Mouse (Mus musculus): ENCODE results near the gene Sox4. TPM values are rescaled to one million over a fixed set of nuclear protein-coding genes. Genes with fewer than 3 reads are reported as not detected.

Gene Sox4
- polyA plus RNA-seq, 1 experiment from 2014 or later = 157 TPM

GRCm38 (mm10) chr13:28959068-28959440 is 5.5 kb upstream of the Sox4 start:
- peak overlapping the region; percentile 97 for H3K27ac ChIP-seq (ENCODE audit: low read depth, low read length)
- no peaks in the 10 kb centered on the region for H3K36me3 ChIP-seq (ENCODE audit: control insufficient read depth, insufficient read depth, low read length)
- H3K9me3 ChIP-seq (ENCODE audit: control insufficient read depth, low read length) = no peaks in the 10 kb centered on the region
- no peaks in the 10 kb centered on the region for H3K4me1 ChIP-seq (ENCODE audit: control insufficient read depth, insufficient read depth, low read length)
- ATAC-seq (ENCODE audit: low read depth) = no peak
- peak overlapping the region; percentile 57 for H3K4me3 ChIP-seq (ENCODE audit: low read depth, low read length)
- under 1% methylated on average over 17 of the region's 17 CpGs for WGBS
- H3K27me3 ChIP-seq (ENCODE audit: control insufficient read depth, insufficient read depth, low read length) = no peaks in the 10 kb centered on the region
- peak overlapping the region; percentile 97 for H3K4me2 ChIP-seq (ENCODE audit: low read depth, low read length)
- H3K9ac ChIP-seq (replicated peaks; ENCODE audit: low read depth, low read length) = peak overlapping the region; percentile 76

GRCm38 (mm10) chr13:28958211-28959067 is 4.9 kb upstream of the Sox4 start:
- H3K27me3 ChIP-seq (ENCODE audit: control insufficient read depth, insufficient read depth, low read length) = no peaks in the 10 kb centered on the region

GRCm38 (mm10) chr13:28957765-28958164 is 4.3 kb upstream of the Sox4 start:
- peak overlapping the region; percentile 57 for H3K4me3 ChIP-seq (ENCODE audit: low read depth, low read length)
- no peaks in the 10 kb centered on the region for H3K4me1 ChIP-seq (ENCODE audit: control insufficient read depth, insufficient read depth, low read length)
- H3K27me3 ChIP-seq (ENCODE audit: control insufficient read depth, insufficient read depth, low read length) = no peaks in the 10 kb centered on the region
- peak overlapping the region; percentile 97 for H3K4me2 ChIP-seq (ENCODE audit: low read depth, low read length)
- peak overlapping the region; percentile 97 for H3K27ac ChIP-seq (ENCODE audit: low read depth, low read length)
- no peaks in the 10 kb centered on the region for H3K9me3 ChIP-seq (ENCODE audit: control insufficient read depth, low read length)
- peak; percentile 50 for ATAC-seq (ENCODE audit: low read depth)
- peak overlapping the region; percentile 76 for H3K9ac ChIP-seq (replicated peaks; ENCODE audit: low read depth, low read length)
- 4% methylated on average over 16 of the region's 16 CpGs for WGBS
- H3K36me3 ChIP-seq (ENCODE audit: control insufficient read depth, insufficient read depth, low read length) = no peaks in the 10 kb centered on the region

More at GRCm38 (mm10) chr13:28958211-28959067, 4.9 kb upstream of the Sox4 start:
- ATAC-seq (ENCODE audit: low read depth) = peak; percentile 67
- Histone ChIP-seq H3K27ac (ENCODE audit: low read depth, low read length) (peak overlapping the region; percentile 97), H3K4me1 (ENCODE audit: control insufficient read depth, insufficient read depth, low read length) (no peaks in the 10 kb centered on the region), H3K9ac (replicated peaks; ENCODE audit: low read depth, low read length) (peak overlapping the region; percentile 76), H3K4me3 (ENCODE audit: low read depth, low read length) (peak overlapping the region; percentile 57), H3K9me3 (ENCODE audit: control insufficient read depth, low read length) (no peaks in the 10 kb centered on the region), H3K36me3 (ENCODE audit: control insufficient read depth, insufficient read depth, low read length) (no peaks in the 10 kb centered on the region), H3K4me2 (ENCODE audit: low read depth, low read length) (peak overlapping the region; percentile 97)
- under 1% methylated on average over 53 of the region's 54 CpGs for WGBS

GRCm38 (mm10) chr13:28952576-28953571 is 639 bp downstream of the Sox4 start:
- H3K4me3 ChIP-seq (ENCODE audit: low read depth, low read length) = peak overlapping the region; percentile 91

GRCm38 (mm10) chr13:28951691-28952575 is 1.6 kb downstream of the Sox4 start:
- no peak for ATAC-seq (ENCODE audit: low read depth)
- H3K4me1 ChIP-seq (ENCODE audit: control insufficient read depth, insufficient read depth, low read length) = peaks cover 8% of the 10 kb centered on the region; the same call in 1 of the 2 replicates
- peak overlapping the region; percentile 100 for H3K9ac ChIP-seq (replicated peaks; ENCODE audit: low read depth, low read length)
- peak overlapping the region; percentile 38 for H3K4me2 ChIP-seq (ENCODE audit: low read depth, low read length)
- peak overlapping the region; percentile 91 for H3K4me3 ChIP-seq (ENCODE audit: low read depth, low read length)
- peaks cover 2% of the 10 kb centered on the region; the same call in 1 of the 2 replicates for H3K27me3 ChIP-seq (ENCODE audit: control insufficient read depth, insufficient read depth, low read length)
- under 1% methylated on average over 86 of the region's 92 CpGs for WGBS
- H3K36me3 ChIP-seq (ENCODE audit: control insufficient read depth, insufficient read depth, low read length) = no peaks in the 10 kb centered on the region
- H3K9me3 ChIP-seq (ENCODE audit: control insufficient read depth, low read length) = no peaks in the 10 kb centered on the region
- H3K27ac ChIP-seq (ENCODE audit: low read depth, low read length) = peak overlapping the region; percentile 100

More at GRCm38 (mm10) chr13:28952576-28953571, 639 bp downstream of the Sox4 start:
- Histone ChIP-seq H3K27ac (ENCODE audit: low read depth, low read length) (peak overlapping the region; percentile 100), H3K9me3 (ENCODE audit: control insufficient read depth, low read length) (no peaks in the 10 kb centered on the region), H3K36me3 (ENCODE audit: control insufficient read depth, insufficient read depth, low read length) (no peaks in the 10 kb centered on the region), H3K4me1 (ENCODE audit: control insufficient read depth, insufficient read depth, low read length) (0 out of 2 replicates have a peak, but pooled peaks cover 3% of the 10 kb centered on the region), H3K9ac (replicated peaks; ENCODE audit: low read depth, low read length) (peak overlapping the region; percentile 100), H3K4me2 (ENCODE audit: low read depth, low read length) (peak overlapping the region; percentile 38), H3K27me3 (ENCODE audit: control insufficient read depth, insufficient read depth, low read length) (peaks cover 2% of the 10 kb centered on the region; the same call in 1 of the 2 replicates)
- peak; percentile 38 for ATAC-seq (ENCODE audit: low read depth)
- WGBS = under 1% methylated on average over 91 of the region's 98 CpGs

- Histone ChIP-seq H3K27me3 (ENCODE audit: control insufficient read depth, insufficient read depth, low read length) (peaks cover 2% of the 10 kb centered on the region; the same call in 1 of the 2 replicates), H3K36me3 (ENCODE audit: control insufficient read depth, insufficient read depth, low read length) (no peaks in the 10 kb centered on the region), H3K4me2 (ENCODE audit: low read depth, low read length) (peak overlapping the region; percentile 38; the same call in 1 of the 2 replicates), H3K4me3 (ENCODE audit: low read depth, low read length) (peak overlapping the region; percentile 91), H3K27ac (ENCODE audit: low read depth, low read length) (peak overlapping the region; percentile 100), H3K9me3 (ENCODE audit: control insufficient read depth, low read length) (no peaks in the 10 kb centered on the region), H3K9ac (replicated peaks; ENCODE audit: low read depth, low read length) (peak overlapping the region; percentile 100), H3K4me1 (ENCODE audit: control insufficient read depth, insufficient read depth, low read length) (peaks cover 10% of the 10 kb centered on the region; the same call in 1 of the 2 replicates)
- no peak for ATAC-seq (ENCODE audit: low read depth)
- under 1% methylated on average over 32 of the region's 32 CpGs for WGBS
Observed at GRCm38 (mm10) chr13:28950623-28951491, 2.7 kb downstream of the Sox4 start.

- 0% methylated on average over 9 of the region's 9 CpGs for WGBS
- no peaks in the 10 kb centered on the region for H3K9me3 ChIP-seq (ENCODE audit: control insufficient read depth, low read length)
- peaks cover 10% of the 10 kb centered on the region; the same call in 1 of the 2 replicates for H3K4me1 ChIP-seq (ENCODE audit: control insufficient read depth, insufficient read depth, low read length)
- H3K4me3 ChIP-seq (ENCODE audit: low read depth, low read length) = peak overlapping the region; percentile 91
- H3K36me3 ChIP-seq (ENCODE audit: control insufficient read depth, insufficient read depth, low read length) = no peaks in the 10 kb centered on the region
- H3K27ac ChIP-seq (ENCODE audit: low read depth, low read length) = peak overlapping the region; percentile 100
- H3K4me2 ChIP-seq (ENCODE audit: low read depth, low read length) = peak overlapping the region; percentile 38; the same call in 1 of the 2 replicates
- peak overlapping the region; percentile 100 for H3K9ac ChIP-seq (replicated peaks; ENCODE audit: low read depth, low read length)
- H3K27me3 ChIP-seq (ENCODE audit: control insufficient read depth, insufficient read depth, low read length) = peaks cover 2% of the 10 kb centered on the region; the same call in 1 of the 2 replicates
- ATAC-seq (ENCODE audit: low read depth) = no peak
Observed at GRCm38 (mm10) chr13:28950266-28950622, 3.3 kb downstream of the Sox4 start.

Data from neural tube, embryonic 14.5 days (tissue).